ENCODE assay signal across 25 mouse cellular contexts in the genomic region with DNA sequence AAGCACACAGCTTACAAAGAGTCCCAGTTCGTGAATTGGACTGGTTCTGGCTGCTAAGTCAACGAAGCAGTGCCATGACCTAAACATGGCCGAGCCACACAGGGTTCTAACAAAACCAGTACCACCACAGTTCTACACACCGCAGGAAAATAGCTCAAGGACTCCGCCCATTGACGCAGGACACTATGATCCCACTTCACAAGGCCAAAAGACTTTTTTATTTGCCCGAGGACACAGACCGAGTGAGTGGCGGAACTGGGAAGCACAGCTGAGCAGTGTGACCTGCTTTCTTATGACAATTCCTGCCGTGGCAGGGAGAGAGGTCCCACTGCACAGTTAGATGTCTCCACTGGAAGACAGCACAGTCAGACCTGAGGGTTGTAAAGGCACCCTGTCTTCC. TPM values are rescaled to one million over a fixed set of nuclear protein-coding genes. Genes with fewer than 3 reads are reported as not detected.
"Had no signal": no experiment of that assay in that cellular context is flagged by ENCODE, and none has a peak within 500 bp of the region (broad histone marks: within the 10 kb centered on the region; RNA-seq: fewer than 3 reads in every experiment).

No protein-coding gene starts in this region.

- H3K4me1 ChIP-seq: midbrain, embryonic 10.5 days; midbrain, embryonic 13.5 days; stomach, embryonic 15.5 days had no signal

- H3K9me3 ChIP-seq: limb, embryonic 10.5 days; limb, embryonic 13.5 days; liver, embryonic 12.5 days; liver, embryonic 15.5 days; lung, embryonic 15.5 days; megakaryocyte, embryonic 14.5 days; midbrain, embryonic 10.5 days; midbrain, embryonic 13.5 days; neural tube, embryonic 13.5 days; stomach, embryonic 15.5 days had no signal

- H3K27me3 ChIP-seq: limb, embryonic 13.5 days; liver, embryonic 12.5 days; liver, embryonic 15.5 days; lung, embryonic 15.5 days; neural tube, embryonic 13.5 days; stomach, embryonic 15.5 days had no signal

- H3K36me3 ChIP-seq: limb, embryonic 10.5 days; limb, embryonic 13.5 days; liver, embryonic 12.5 days; liver, embryonic 15.5 days; lung, embryonic 15.5 days; midbrain, embryonic 10.5 days; midbrain, embryonic 13.5 days; neural tube, embryonic 13.5 days; stomach, embryonic 15.5 days had no signal

- DNase-seq: kidney, postnatal 25 days; layer of hippocampus, adult 9-11 months; liver; lung, adult 18-20 months; lung, postnatal 10 days; lung, postnatal 36 days; retina, postnatal 1 day; right cerebral cortex, postnatal 25 days; spleen, adult 18-20 months; thymus, adult 18-20 months; thymus, postnatal 36 days had no signal

- H3K4me3 ChIP-seq: layer of hippocampus, adult 2 months; limb, embryonic 10.5 days; limb, embryonic 13.5 days; liver, embryonic 12.5 days; liver, embryonic 15.5 days; lung, embryonic 15.5 days; megakaryocyte, embryonic 14.5 days; midbrain, embryonic 10.5 days; midbrain, embryonic 13.5 days; myocyte; neural tube, embryonic 13.5 days; stomach, embryonic 15.5 days had no signal

RNA-seq across cellular contexts. Expression of a gene that starts 23.5 kb away (rescaled TPM):
- total RNA-seq: monocyte, adult 5-6 weeks; neutrophil, adult 5-6 weeks had no signal
